Mouse (Mus musculus): ENCODE results near the gene Itpr1.

- TF ChIP-seq CTCF (IDR thresholded peaks at IDR 0.05; ENCODE audit: insufficient read depth, low read length), result no peak
- TF ChIP-seq POLR2A (IDR thresholded peaks at IDR 0.05; ENCODE audit: borderline replicate concordance, extremely low read depth, low read depth, low read length), result no peak
These were observed 35.6 kb downstream of the Itpr1 start for GRCm38 (mm10) chr6:108248519-108248918.

Data from lung, adult 2 months (tissue).